Mouse (Mus musculus): Measurements from ENCODE around the gene Nmnat1. TPM values are rescaled to one million over a fixed set of nuclear protein-coding genes. Genes with fewer than 3 reads are reported as not detected.

The Nmnat1 gene
- polyA plus RNA-seq, 1 experiment from 2014 or later: 13.9 TPM

DNA sequence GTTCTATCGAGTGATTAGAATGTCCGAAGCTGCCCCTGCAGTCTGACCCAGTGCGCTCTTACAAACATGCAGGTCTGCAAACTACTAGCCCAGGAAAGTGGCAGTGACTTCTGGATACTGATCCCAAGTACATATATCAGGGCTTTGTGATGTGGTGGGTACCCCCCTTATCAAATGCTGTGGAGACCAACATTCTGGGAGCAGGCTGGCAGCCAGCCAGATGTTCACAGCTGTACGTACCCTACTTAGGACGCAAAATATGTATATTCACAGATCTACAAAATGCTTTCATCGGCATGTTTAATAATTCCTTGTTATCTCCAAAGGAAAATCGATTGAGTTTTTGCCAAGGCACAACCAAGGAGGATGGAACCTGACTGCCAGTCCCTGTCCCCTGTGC, 27.1 kb upstream of the Nmnat1 start:
- H3K4me1 ChIP-seq: peaks cover 4% of the 10 kb centered on the region; the same call in 1 of the 2 replicates
- H3K27ac ChIP-seq (replicated peaks): no peak overlapping the region
- H3K36me3 ChIP-seq: no peaks in the 10 kb centered on the region
- WGBS: 88% methylated on average over 7 of the region's 7 CpGs
- H3K9me3 ChIP-seq: no peaks in the 10 kb centered on the region
- no peak overlapping the region for H3K9ac ChIP-seq (replicated peaks)
- no peak for ATAC-seq (ENCODE audit: low FRiP score, low read depth)
- H3K4me2 ChIP-seq (replicated peaks): no peak overlapping the region
- H3K27me3 ChIP-seq: no peaks in the 10 kb centered on the region
- H3K4me3 ChIP-seq: no peak overlapping the region

DNA sequence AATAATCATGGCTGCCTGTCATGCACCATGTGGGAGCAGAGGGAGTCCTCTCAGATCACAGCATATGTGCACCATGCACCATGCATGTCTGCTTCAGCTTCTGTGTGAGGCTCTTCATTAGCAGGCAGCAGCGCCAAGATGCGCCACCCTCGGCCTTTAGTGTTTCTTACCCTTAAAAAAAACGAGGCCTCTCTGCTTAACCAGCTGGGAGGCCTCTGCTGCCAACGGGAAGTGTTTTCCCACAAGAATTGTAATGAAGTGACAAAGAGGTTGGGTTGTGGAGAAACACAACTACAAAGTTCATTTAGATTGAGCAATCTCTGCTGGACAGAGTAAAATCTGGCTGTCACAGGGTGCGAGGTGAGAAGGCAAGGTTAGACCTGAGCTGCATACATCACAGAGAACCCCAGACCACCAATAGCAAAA, 26.2 kb upstream of the Nmnat1 start:
- Histone ChIP-seq H3K36me3 (no peaks in the 10 kb centered on the region), H3K9ac (replicated peaks) (no peak overlapping the region), H3K4me3 (no peak overlapping the region), H3K4me1 (peaks cover 4% of the 10 kb centered on the region; the same call in 1 of the 2 replicates), H3K4me2 (replicated peaks) (no peak overlapping the region), H3K27ac (replicated peaks) (no peak overlapping the region; the same call in 1 of the 2 replicates), H3K27me3 (no peaks in the 10 kb centered on the region), H3K9me3 (no peaks in the 10 kb centered on the region)
- ATAC-seq (ENCODE audit: low FRiP score, low read depth): no peak
- 64% methylated on average over 6 of the region's 6 CpGs for WGBS

- no peaks in the 10 kb centered on the region for H3K27me3 ChIP-seq
- 0 out of 2 replicates have a peak, but pooled peaks cover 9% of the 10 kb centered on the region for H3K36me3 ChIP-seq
- no peak overlapping the region for H3K4me3 ChIP-seq
- 84% methylated on average over 3 of the region's 3 CpGs for WGBS
- peaks cover 13% of the 10 kb centered on the region; the same call in 1 of the 2 replicates for H3K4me1 ChIP-seq
- H3K9me3 ChIP-seq: no peaks in the 10 kb centered on the region
- H3K4me2 ChIP-seq (replicated peaks): no peak overlapping the region
- no peak for ATAC-seq (ENCODE audit: low FRiP score, low read depth)
- H3K27ac ChIP-seq (replicated peaks): no peak overlapping the region
- H3K9ac ChIP-seq (replicated peaks): no peak overlapping the region
These were observed 21.9 kb upstream of the Nmnat1 start for GRCm38 (mm10) chr4:149506904-149507303.

GRCm38 (mm10) chr4:149505261-149505967, 20.4 kb upstream of the Nmnat1 start:
- H3K9ac ChIP-seq (replicated peaks): no peak overlapping the region
- ATAC-seq (ENCODE audit: low FRiP score, low read depth): no peak
- no peaks in the 10 kb centered on the region for H3K27me3 ChIP-seq
- peaks cover 9% of the 10 kb centered on the region; the same call in 1 of the 2 replicates for H3K4me1 ChIP-seq
- no peak overlapping the region for H3K4me3 ChIP-seq
- H3K27ac ChIP-seq (replicated peaks): no peak overlapping the region
- H3K4me2 ChIP-seq (replicated peaks): no peak overlapping the region
- WGBS: 52% methylated on average over 15 of the region's 15 CpGs
- H3K36me3 ChIP-seq: peaks cover 17% of the 10 kb centered on the region
- H3K9me3 ChIP-seq: no peaks in the 10 kb centered on the region

DNA sequence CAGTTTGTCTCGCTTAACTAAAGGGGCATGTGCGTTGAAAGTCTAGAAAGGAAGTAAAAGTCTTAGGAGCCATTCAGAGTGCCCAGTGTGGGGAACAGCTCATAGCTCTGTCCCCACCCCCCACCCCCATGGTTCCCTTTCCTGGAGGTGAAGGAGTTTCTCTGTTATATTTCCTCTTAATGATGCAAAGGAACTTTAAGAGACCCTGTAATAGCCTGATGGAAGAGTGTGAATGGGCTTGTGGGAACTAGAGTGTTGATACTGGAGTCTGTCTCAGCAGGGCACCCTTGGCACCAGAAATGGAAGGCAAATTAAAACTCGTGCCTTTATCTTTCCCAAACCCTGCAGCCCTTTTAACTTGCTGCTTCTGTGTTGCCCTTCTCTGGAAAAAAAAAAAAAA, 19.9 kb upstream of the Nmnat1 start:
- WGBS: 39% methylated on average over 3 of the region's 3 CpGs
- Histone ChIP-seq H3K27me3 (no peaks in the 10 kb centered on the region), H3K36me3 (peaks cover 19% of the 10 kb centered on the region), H3K9me3 (no peaks in the 10 kb centered on the region), H3K27ac (replicated peaks) (0 out of 2 replicates have a peak overlapping the region, but pooled peaks have one; percentile 15), H3K4me3 (no peak overlapping the region), H3K9ac (replicated peaks) (no peak overlapping the region), H3K4me1 (peaks cover 9% of the 10 kb centered on the region; the same call in 1 of the 2 replicates), H3K4me2 (replicated peaks) (no peak overlapping the region)
- ATAC-seq (ENCODE audit: low FRiP score, low read depth): no peak

- H3K9me3 ChIP-seq: no peaks in the 10 kb centered on the region
- peaks cover 22% of the 10 kb centered on the region for H3K36me3 ChIP-seq
- no peak for ATAC-seq (ENCODE audit: low FRiP score, low read depth)
- 88% methylated on average over 5 of the region's 5 CpGs for WGBS
- no peak overlapping the region for H3K9ac ChIP-seq (replicated peaks)
- peaks cover 9% of the 10 kb centered on the region; the same call in 1 of the 2 replicates for H3K4me1 ChIP-seq
- no peaks in the 10 kb centered on the region for H3K27me3 ChIP-seq
- no peak overlapping the region for H3K4me3 ChIP-seq
- H3K4me2 ChIP-seq (replicated peaks): no peak overlapping the region
- H3K27ac ChIP-seq (replicated peaks): peak overlapping the region; percentile 15; the same call in 1 of the 2 replicates
These were observed 19.4 kb upstream of the Nmnat1 start for GRCm38 (mm10) chr4:149504363-149504762.

DNA sequence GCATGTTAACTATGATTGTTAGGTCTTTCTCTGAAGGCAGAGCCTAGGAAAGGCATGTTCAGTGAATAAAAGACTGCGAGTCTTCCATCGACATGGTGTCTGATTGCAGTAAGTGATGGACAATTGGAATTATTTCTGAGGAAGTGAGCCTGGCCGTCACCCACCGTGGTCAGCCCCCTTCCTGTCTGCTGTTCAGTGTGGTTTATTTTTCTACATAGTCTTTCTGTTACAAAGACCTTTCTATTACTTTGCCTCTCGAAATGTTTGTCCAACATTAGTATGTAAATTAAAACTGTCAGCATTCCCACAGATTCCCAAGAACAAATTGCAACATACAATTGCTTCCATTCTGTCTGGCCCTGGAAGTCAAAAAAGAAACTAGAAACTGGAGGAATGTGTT, 14.8 kb upstream of the Nmnat1 start:
- Histone ChIP-seq H3K4me1 (peaks cover 16% of the 10 kb centered on the region; the same call in 1 of the 2 replicates), H3K27me3 (no peaks in the 10 kb centered on the region), H3K4me3 (no peak overlapping the region), H3K9me3 (no peaks in the 10 kb centered on the region), H3K9ac (replicated peaks) (no peak overlapping the region), H3K36me3 (peaks cover 49% of the 10 kb centered on the region), H3K4me2 (replicated peaks) (no peak overlapping the region), H3K27ac (replicated peaks) (no peak overlapping the region)
- WGBS: 82% methylated on average over 5 of the region's 5 CpGs
- no peak for ATAC-seq (ENCODE audit: low FRiP score, low read depth)

- Histone ChIP-seq H3K9ac (replicated peaks) (no peak overlapping the region), H3K27ac (replicated peaks) (no peak overlapping the region), H3K4me2 (replicated peaks) (no peak overlapping the region), H3K9me3 (no peaks in the 10 kb centered on the region), H3K27me3 (no peaks in the 10 kb centered on the region), H3K4me3 (no peak overlapping the region), H3K36me3 (peaks cover 58% of the 10 kb centered on the region), H3K4me1 (peaks cover 12% of the 10 kb centered on the region; the same call in 1 of the 2 replicates)
- no peak for ATAC-seq (ENCODE audit: low FRiP score, low read depth)
- WGBS: 76% methylated on average over 8 of the region's 8 CpGs
These were observed 13.9 kb upstream of the Nmnat1 start for GRCm38 (mm10) chr4:149498901-149499300.

GRCm38 (mm10) chr4:149496612-149497011, 11.6 kb upstream of the Nmnat1 start:
- WGBS: 0% methylated on average over 2 of the region's 2 CpGs
- H3K4me2 ChIP-seq (replicated peaks): no peak overlapping the region
- peaks cover 12% of the 10 kb centered on the region; the same call in 1 of the 2 replicates for H3K4me1 ChIP-seq
- no peaks in the 10 kb centered on the region for H3K9me3 ChIP-seq
- ATAC-seq (ENCODE audit: low FRiP score, low read depth): peak; percentile 79
- no peak overlapping the region for H3K4me3 ChIP-seq
- no peaks in the 10 kb centered on the region for H3K27me3 ChIP-seq
- peaks cover 64% of the 10 kb centered on the region for H3K36me3 ChIP-seq
- H3K27ac ChIP-seq (replicated peaks): peak overlapping the region; percentile 56
- H3K9ac ChIP-seq (replicated peaks): no peak overlapping the region

- WGBS: 96% methylated on average over 3 of the region's 3 CpGs
- Histone ChIP-seq H3K9ac (replicated peaks) (no peak overlapping the region), H3K36me3 (peaks cover 81% of the 10 kb centered on the region), H3K4me2 (replicated peaks) (no peak overlapping the region), H3K4me1 (peaks cover 12% of the 10 kb centered on the region), H3K4me3 (no peak overlapping the region), H3K9me3 (no peaks in the 10 kb centered on the region), H3K27me3 (no peaks in the 10 kb centered on the region), H3K27ac (replicated peaks) (no peak overlapping the region)
- no peak for ATAC-seq (ENCODE audit: low FRiP score, low read depth)
These were observed 6.1 kb upstream of the Nmnat1 start for GRCm38 (mm10) chr4:149491151-149491550.

- Histone ChIP-seq H3K27ac (replicated peaks) (no peak overlapping the region), H3K27me3 (no peaks in the 10 kb centered on the region), H3K4me2 (replicated peaks) (no peak overlapping the region), H3K9ac (replicated peaks) (no peak overlapping the region), H3K9me3 (no peaks in the 10 kb centered on the region), H3K4me3 (no peak overlapping the region), H3K36me3 (peaks cover 71% of the 10 kb centered on the region), H3K4me1 (peaks cover 10% of the 10 kb centered on the region)
- 97% methylated on average over 14 of the region's 14 CpGs for WGBS
- no peak for ATAC-seq (ENCODE audit: low FRiP score, low read depth)
These were observed 4.6 kb upstream of the Nmnat1 start for GRCm38 (mm10) chr4:149489415-149490240.

DNA sequence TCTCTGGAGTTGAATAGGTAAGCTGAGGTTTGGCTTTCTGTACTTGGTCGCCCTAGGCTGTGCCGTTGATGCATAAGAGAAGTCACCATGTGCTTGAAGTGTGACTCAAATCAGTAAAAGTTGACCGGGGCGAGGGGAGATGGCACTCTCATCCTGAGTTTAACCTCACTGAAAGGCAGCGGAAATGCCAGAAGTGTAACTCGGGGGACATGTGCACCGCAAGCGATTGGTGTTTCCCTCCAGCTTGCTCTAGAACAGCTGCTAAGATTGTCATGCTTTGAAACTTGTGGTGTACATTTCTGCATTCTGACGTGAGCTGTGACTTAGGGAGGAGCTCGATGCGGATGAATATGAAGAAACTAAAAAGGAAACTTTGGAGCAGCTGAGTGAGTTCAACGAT, 2.7 kb upstream of the Nmnat1 start:
- Histone ChIP-seq H3K4me1 (peaks cover 16% of the 10 kb centered on the region), H3K4me2 (replicated peaks) (no peak overlapping the region), H3K27me3 (no peaks in the 10 kb centered on the region), H3K36me3 (peaks cover 54% of the 10 kb centered on the region), H3K27ac (replicated peaks) (no peak overlapping the region), H3K9me3 (no peaks in the 10 kb centered on the region), H3K9ac (replicated peaks) (no peak overlapping the region), H3K4me3 (no peak overlapping the region)
- ATAC-seq (ENCODE audit: low FRiP score, low read depth): no peak
- WGBS: 96% methylated on average over 12 of the region's 12 CpGs
